Mouse (Mus musculus): ENCODE data around the gene Tmcc3.

GRCm38 (mm10) chr10:94265656-94266542, 45.9 kb upstream of the Tmcc3 start:
- no peak for TF ChIP-seq CTCF (IDR thresholded peaks at IDR 0.05; ENCODE audit: low read depth, low read length)
- no peak for TF ChIP-seq EP300 (IDR thresholded peaks at IDR 0.05; ENCODE audit: insufficient read depth, low read depth, low read length)
- TF ChIP-seq POLR2A (IDR thresholded peaks at IDR 0.05; ENCODE audit: insufficient read depth, low read length) = no peak

All from ES-Bruce4 (cell line).